Mouse (Mus musculus): ENCODE measurements around the gene Skint3. TPM values are rescaled to one million over a fixed set of nuclear protein-coding genes. Genes with fewer than 3 reads are reported as not detected.

The Skint3 gene
- polyA plus RNA-seq (2012): not detected in 2 replicates

GRCm38 (mm10) chr4:112231945-112232344 lies at the start of gene Skint3:
Gene Skint3, plus strand, starts transcription at chr4:112232245.
- no peak for TF ChIP-seq GATA1 (IDR thresholded peaks at IDR 0.05; ENCODE audit: low read length)

- no peak for TF ChIP-seq GATA1 (IDR thresholded peaks at IDR 0.05; ENCODE audit: low read length)
Measured at GRCm38 (mm10) chr4:112243416-112243815, 11.4 kb downstream of the Skint3 start.

GRCm38 (mm10) chr4:112243951-112244350 lies 11.9 kb downstream of the Skint3 start:
- TF ChIP-seq GATA1 (IDR thresholded peaks at IDR 0.05; ENCODE audit: low read length): no peak

GRCm38 (mm10) chr4:112256022-112256421 lies 24.0 kb downstream of the Skint3 start:
- TF ChIP-seq GATA1 (IDR thresholded peaks at IDR 0.05; ENCODE audit: low read length): no peak

- no peak for TF ChIP-seq GATA1 (IDR thresholded peaks at IDR 0.05; ENCODE audit: low read length)
Measured at GRCm38 (mm10) chr4:112287178-112287974, 55.3 kb downstream of the Skint3 start.

- TF ChIP-seq GATA1 (IDR thresholded peaks at IDR 0.05; ENCODE audit: low read length): no peak
Measured at GRCm38 (mm10) chr4:112288396-112288795, 56.4 kb downstream of the Skint3 start.

GRCm38 (mm10) chr4:112302305-112302704 lies 70.3 kb downstream of the Skint3 start:
- no peak for TF ChIP-seq GATA1 (IDR thresholded peaks at IDR 0.05; ENCODE audit: low read length)

- no peak for TF ChIP-seq GATA1 (IDR thresholded peaks at IDR 0.05; ENCODE audit: low read length)
Measured at GRCm38 (mm10) chr4:112302855-112303509, 70.9 kb downstream of the Skint3 start.

Other genes with a start within 250 kb of the Skint3 start
- not detected in 2 replicates for gene Skint1, start 226.0 kb upstream of the Skint3 start, polyA plus RNA-seq (2012)
- gene Skint4, start 160.2 kb upstream of the Skint3 start, polyA plus RNA-seq (2012): not detected in 2 replicates
- gene Skint9, start 201.7 kb downstream of the Skint3 start, polyA plus RNA-seq (2012): not detected in 2 replicates